Mouse (Mus musculus): ENCODE measurements around the gene Dqx1. TPM values are rescaled to one million over a fixed set of nuclear protein-coding genes. Genes with fewer than 3 reads are reported as not detected.
A peak's percentile ranks its signal among the peaks of the same experiment; 100 is the strongest.

Gene Dqx1
- polyA plus RNA-seq, 1 experiment from 2014 or later = 1.3 TPM

DNA sequence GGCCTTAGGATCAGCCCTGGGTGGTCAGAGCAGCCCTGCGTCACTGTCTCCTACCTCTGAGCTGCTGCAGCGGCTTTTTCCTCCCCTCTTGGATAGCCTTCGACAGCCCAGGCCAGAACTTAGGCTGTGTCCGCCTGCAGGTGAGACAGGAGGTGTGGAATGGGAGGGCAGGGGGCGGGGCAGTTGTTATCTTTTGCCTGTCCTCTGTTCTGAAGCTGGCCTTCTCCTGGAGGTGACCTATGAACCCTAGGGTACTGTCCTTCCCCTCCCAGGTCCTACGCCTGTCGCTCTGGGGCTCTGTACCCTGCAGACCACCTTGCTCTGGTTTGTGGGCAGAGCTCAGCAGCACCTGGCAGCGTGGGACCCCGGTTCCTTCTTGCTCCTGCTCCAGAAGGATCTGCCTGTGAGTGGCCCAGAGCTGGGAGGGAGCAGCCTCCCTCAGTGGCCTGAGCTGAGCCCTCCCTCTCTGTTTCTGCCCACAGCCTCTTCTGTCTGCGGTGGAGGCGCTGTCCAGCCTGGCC, 45.5 kb downstream of the Dqx1 start:
- Histone ChIP-seq H3K9ac (ENCODE audit: low read length) (no peak overlapping the region; the same call in 1 of the 2 replicates), H3K27me3 (ENCODE audit: control insufficient read depth, insufficient read depth, low read length) (peaks cover 2% of the 10 kb centered on the region; the same call in 1 of the 2 replicates), H3K27ac (ENCODE audit: low read depth, low read length) (no peak overlapping the region), H3K4me2 (ENCODE audit: low read depth, low read length, severe bottlenecking) (no peak overlapping the region), H3K9me3 (ENCODE audit: control insufficient read depth, low read length) (no peaks in the 10 kb centered on the region), H3K36me3 (ENCODE audit: control insufficient read depth, insufficient read depth, low read length) (no peaks in the 10 kb centered on the region), H3K4me3 (ENCODE audit: low read depth, low read length) (no peak overlapping the region), H3K4me1 (replicated peaks; ENCODE audit: control insufficient read depth, insufficient read depth, low read length) (peaks cover 14% of the 10 kb centered on the region)
- WGBS = 38% methylated on average over 11 of the region's 11 CpGs
- peak; percentile 58 for DNase-seq (ENCODE audit: low spot score)
- no peak for ATAC-seq (replicated peaks; ENCODE audit: low FRiP score)

DNA sequence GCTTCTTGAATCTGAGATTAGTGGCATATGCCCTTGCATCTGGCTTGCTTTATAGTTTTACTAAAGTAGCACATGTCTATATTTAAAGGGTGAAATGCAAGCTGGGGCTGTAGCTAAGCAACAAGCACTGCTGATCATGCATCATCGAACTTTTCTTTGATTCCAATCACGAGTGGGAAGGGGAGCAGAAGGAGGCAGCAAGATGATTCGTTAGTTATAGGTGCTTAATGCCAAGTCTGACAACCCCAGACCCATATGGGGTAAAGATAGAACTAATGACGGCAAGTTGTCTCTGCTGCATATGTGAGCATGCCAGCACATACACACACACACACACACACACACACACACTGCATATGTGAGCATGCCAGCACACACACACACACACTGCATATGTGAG, 46.5 kb downstream of the Dqx1 start:
- H3K9me3 ChIP-seq (ENCODE audit: control insufficient read depth, low read length) = no peaks in the 10 kb centered on the region
- H3K4me1 ChIP-seq (replicated peaks; ENCODE audit: control insufficient read depth, insufficient read depth, low read length) = peaks cover 19% of the 10 kb centered on the region
- H3K9ac ChIP-seq (ENCODE audit: low read length) = no peak overlapping the region
- 74% methylated on average over 4 of the region's 4 CpGs for WGBS
- no peak overlapping the region for H3K27ac ChIP-seq (ENCODE audit: low read depth, low read length)
- DNase-seq (ENCODE audit: low spot score) (no peak), ATAC-seq (replicated peaks; ENCODE audit: low FRiP score) (no peak)
- no peaks in the 10 kb centered on the region for H3K36me3 ChIP-seq (ENCODE audit: control insufficient read depth, insufficient read depth, low read length)
- H3K27me3 ChIP-seq (ENCODE audit: control insufficient read depth, insufficient read depth, low read length) = peaks cover 2% of the 10 kb centered on the region; the same call in 1 of the 2 replicates
- H3K4me2 ChIP-seq (ENCODE audit: low read depth, low read length, severe bottlenecking) = no peak overlapping the region
- no peak overlapping the region for H3K4me3 ChIP-seq (ENCODE audit: low read depth, low read length)

DNA sequence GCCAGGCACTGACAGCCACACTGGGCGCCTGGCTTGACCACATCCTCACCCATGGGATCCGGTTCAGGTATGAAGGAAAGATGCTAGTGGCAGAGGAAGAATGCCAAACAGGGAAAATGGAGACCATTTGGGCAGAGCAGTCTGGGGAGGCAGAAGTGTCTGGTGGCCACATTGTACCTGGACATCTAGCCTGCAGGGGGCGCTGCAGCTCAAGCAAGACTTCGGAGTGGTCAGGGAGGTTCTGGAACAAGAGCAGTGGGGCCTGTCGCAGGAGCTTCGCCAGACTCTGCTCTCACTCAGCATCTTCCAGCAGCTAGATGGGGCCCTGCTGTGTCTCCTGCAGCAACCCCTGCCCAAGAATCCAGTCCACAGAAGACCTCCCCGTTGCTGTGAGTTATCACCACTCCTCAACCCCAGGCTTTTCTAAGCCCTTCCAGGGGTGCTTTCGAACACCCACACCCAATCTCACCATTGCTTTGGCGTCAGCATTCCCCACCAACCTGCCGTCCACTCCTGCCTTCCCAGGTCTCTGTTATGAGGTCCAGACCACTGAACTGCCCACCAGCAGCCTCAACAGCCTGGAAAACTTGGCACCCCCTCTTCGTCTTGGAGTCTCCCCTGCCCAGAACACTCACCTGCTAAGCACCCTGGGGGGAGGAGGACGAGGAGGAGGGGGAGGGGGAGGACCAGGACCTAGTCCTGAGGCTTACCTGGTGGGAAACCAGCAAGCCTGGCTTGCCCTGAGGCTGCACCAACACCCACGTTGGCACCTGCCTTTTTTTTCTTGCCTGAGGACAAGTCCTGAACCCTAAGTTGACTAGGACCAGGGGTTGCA, 50.1 kb downstream of the Dqx1 start:
- ATAC-seq (replicated peaks; ENCODE audit: low FRiP score) = peak; percentile 66
- 34% methylated on average over 13 of the region's 13 CpGs for WGBS
- DNase-seq (ENCODE audit: low spot score) = peak; percentile 92
- no peaks in the 10 kb centered on the region for H3K36me3 ChIP-seq (ENCODE audit: control insufficient read depth, insufficient read depth, low read length)
- H3K4me3 ChIP-seq (ENCODE audit: low read depth, low read length) = peak overlapping the region; percentile 76
- H3K4me1 ChIP-seq (replicated peaks; ENCODE audit: control insufficient read depth, insufficient read depth, low read length) = peaks cover 19% of the 10 kb centered on the region
- no peak overlapping the region for H3K27ac ChIP-seq (ENCODE audit: low read depth, low read length)
- H3K9ac ChIP-seq (ENCODE audit: low read length) = peak overlapping the region; percentile 83
- H3K9me3 ChIP-seq (ENCODE audit: control insufficient read depth, low read length) = no peaks in the 10 kb centered on the region
- H3K4me2 ChIP-seq (ENCODE audit: low read depth, low read length, severe bottlenecking) = peak overlapping the region; percentile 85
- H3K27me3 ChIP-seq (ENCODE audit: control insufficient read depth, insufficient read depth, low read length) = peaks cover 2% of the 10 kb centered on the region; the same call in 1 of the 2 replicates

DNA sequence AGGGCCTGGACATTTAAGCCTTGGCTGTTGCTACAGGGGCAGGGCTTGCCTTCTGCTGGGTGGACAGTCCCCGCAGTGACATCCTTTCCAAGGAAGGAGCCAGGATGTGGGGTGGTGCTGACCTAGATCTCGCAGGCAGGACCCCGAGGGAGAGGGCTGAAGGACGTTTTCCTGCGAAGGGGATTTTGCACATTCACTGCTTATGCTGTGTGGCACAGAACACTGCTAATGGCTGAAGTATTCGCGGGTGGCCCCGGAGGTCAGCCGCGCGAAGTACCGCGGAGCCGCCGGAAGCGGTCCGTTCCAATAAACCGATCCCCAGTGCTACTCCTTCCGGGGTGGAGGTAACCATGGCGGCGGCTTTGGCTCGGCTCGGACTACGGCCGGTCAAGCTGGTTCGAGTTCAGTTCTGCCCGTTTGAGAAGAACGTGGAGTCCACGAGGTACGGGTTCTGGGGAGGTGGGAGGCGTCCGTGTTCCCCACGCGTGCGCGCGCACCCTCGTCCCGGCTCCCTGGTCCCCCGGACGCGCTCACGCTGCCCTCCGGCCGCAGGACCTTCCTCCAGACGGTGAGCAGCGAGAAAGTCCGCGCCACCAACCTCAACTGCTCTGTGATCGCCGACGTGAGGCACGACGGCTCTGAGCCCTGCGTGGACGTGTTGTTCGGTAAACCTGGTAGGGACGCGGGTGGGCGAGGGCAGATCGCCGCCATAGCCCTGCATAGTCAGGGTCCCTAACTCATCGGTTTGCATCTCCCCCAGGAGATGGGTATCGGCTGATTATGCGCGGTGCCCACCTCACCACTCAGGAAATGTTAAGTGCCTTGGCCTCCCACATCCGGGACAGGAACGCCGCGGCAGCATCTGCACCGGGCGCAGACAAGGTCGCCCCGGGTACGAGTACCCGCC, 51.4 kb downstream of the Dqx1 start, which contains the start of gene Mrpl53:
TSS of gene Mrpl53 (plus strand) at position 279 of the 907 bp plus-strand sequence.
- DNase-seq (ENCODE audit: low spot score) (peak; percentile 87), ATAC-seq (replicated peaks; ENCODE audit: low FRiP score) (peak; percentile 88)
- Histone ChIP-seq H3K27me3 (ENCODE audit: control insufficient read depth, insufficient read depth, low read length) (no peaks in the 10 kb centered on the region), H3K4me2 (ENCODE audit: low read depth, low read length, severe bottlenecking) (peak within 1 kb of the TSS; percentile 85), H3K4me3 (ENCODE audit: low read depth, low read length) (peak within 1 kb of the TSS; percentile 76), H3K27ac (ENCODE audit: low read depth, low read length) (peak within 1 kb of the TSS; percentile 70), H3K4me1 (replicated peaks; ENCODE audit: control insufficient read depth, insufficient read depth, low read length) (peaks cover 15% of the 10 kb centered on the region), H3K9me3 (ENCODE audit: control insufficient read depth, low read length) (no peaks in the 10 kb centered on the region), H3K9ac (ENCODE audit: low read length) (peak within 1 kb of the TSS; percentile 83), H3K36me3 (ENCODE audit: control insufficient read depth, insufficient read depth, low read length) (no peaks in the 10 kb centered on the region)
- WGBS = under 1% methylated on average over 76 of the region's 76 CpGs

DNA sequence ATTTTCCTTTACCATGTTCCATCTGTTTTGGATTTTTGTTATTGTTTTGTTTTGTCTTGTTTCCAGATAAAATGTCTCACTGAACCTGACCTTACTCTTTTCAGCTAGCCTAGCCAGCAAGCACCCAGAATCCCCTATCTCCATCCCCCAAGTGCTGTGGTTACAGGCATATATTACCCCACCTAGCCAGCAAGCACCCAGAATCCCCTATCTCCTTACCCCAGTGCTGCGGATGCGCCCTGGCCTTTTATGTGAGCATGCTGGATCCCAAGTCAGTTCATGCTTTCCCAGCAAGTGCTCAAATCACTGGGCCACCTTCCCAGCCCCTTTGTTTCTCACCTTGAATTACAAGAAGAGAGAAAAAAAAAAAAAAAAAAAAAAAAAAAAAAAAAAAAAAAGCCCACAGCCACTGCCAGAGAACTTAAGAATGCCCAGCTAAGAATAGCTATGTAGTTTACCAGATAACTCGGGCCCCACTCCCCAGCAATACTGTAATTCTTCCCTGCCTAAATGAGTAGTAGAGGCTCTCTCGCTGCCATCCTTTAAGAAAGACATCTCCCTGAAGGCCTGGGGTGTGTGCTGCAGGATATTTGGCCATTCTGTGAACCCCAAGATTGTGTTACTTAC, 54.0 kb downstream of the Dqx1 start:
- no peaks in the 10 kb centered on the region for H3K27me3 ChIP-seq (ENCODE audit: control insufficient read depth, insufficient read depth, low read length)
- 90% methylated on average over 4 of the region's 4 CpGs for WGBS
- no peak overlapping the region for H3K4me3 ChIP-seq (ENCODE audit: low read depth, low read length)
- ATAC-seq (replicated peaks; ENCODE audit: low FRiP score) (no peak), DNase-seq (ENCODE audit: low spot score) (no peak)
- H3K36me3 ChIP-seq (ENCODE audit: control insufficient read depth, insufficient read depth, low read length) = no peaks in the 10 kb centered on the region
- H3K4me1 ChIP-seq (replicated peaks; ENCODE audit: control insufficient read depth, insufficient read depth, low read length) = peaks cover 20% of the 10 kb centered on the region
- H3K9ac ChIP-seq (ENCODE audit: low read length) = no peak overlapping the region
- no peak overlapping the region for H3K27ac ChIP-seq (ENCODE audit: low read depth, low read length)
- no peak overlapping the region for H3K4me2 ChIP-seq (ENCODE audit: low read depth, low read length, severe bottlenecking)
- no peaks in the 10 kb centered on the region for H3K9me3 ChIP-seq (ENCODE audit: control insufficient read depth, low read length)

DNA sequence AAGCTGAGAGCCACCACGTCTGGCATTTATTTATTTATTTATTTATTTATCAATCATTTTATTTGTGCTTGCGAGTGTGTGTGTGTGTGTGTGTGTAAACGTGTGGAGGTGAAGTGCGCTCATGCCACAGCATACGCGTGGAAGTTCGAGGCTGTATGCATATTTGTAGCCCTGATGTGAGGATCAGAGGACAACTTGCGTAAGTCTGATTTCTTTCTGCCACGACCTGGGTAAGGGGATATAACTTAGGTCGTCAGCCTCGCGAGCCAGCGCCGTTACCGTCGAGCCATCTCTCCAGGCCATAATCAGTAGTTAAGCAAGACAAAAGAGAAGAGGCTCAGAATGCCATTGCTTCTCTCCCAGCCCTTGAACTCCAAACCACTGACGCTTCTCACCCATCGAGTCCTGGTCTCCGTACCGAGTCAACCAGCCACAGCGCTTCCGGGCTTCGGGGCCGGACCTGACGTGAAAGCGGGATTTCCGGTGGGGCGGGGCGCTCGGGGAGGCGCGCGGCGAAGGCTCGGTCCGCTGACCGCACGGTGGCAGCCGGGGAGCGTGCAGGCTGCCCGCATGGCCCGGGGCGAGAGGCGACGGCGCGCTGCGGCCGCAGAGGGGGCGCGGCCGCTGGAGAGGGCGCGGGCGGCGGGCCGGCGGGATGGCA, 57.5 kb downstream of the Dqx1 start, which contains the start of gene Mogs:
TSS of gene Mogs (plus strand) at position 486 of the 661 bp plus-strand sequence.
- Histone ChIP-seq H3K36me3 (ENCODE audit: control insufficient read depth, insufficient read depth, low read length) (no peaks in the 10 kb centered on the region; the same call in none of the 2 replicates), H3K9ac (ENCODE audit: low read length) (peak within 1 kb of the TSS; percentile 85), H3K27me3 (ENCODE audit: control insufficient read depth, insufficient read depth, low read length) (no peaks in the 10 kb centered on the region), H3K4me1 (replicated peaks; ENCODE audit: control insufficient read depth, insufficient read depth, low read length) (peaks cover 10% of the 10 kb centered on the region; the same call in 1 of the 2 replicates), H3K27ac (ENCODE audit: low read depth, low read length) (peak within 1 kb of the TSS; percentile 44), H3K4me2 (ENCODE audit: low read depth, low read length, severe bottlenecking) (peak within 1 kb of the TSS; percentile 96), H3K4me3 (ENCODE audit: low read depth, low read length) (peak within 1 kb of the TSS; percentile 87), H3K9me3 (ENCODE audit: control insufficient read depth, low read length) (no peaks in the 10 kb centered on the region)
- WGBS = 1% methylated on average over 56 of the region's 58 CpGs
- peak; percentile 89 for ATAC-seq (replicated peaks; ENCODE audit: low FRiP score)
- peak; percentile 95 for DNase-seq (ENCODE audit: low spot score)

DNA sequence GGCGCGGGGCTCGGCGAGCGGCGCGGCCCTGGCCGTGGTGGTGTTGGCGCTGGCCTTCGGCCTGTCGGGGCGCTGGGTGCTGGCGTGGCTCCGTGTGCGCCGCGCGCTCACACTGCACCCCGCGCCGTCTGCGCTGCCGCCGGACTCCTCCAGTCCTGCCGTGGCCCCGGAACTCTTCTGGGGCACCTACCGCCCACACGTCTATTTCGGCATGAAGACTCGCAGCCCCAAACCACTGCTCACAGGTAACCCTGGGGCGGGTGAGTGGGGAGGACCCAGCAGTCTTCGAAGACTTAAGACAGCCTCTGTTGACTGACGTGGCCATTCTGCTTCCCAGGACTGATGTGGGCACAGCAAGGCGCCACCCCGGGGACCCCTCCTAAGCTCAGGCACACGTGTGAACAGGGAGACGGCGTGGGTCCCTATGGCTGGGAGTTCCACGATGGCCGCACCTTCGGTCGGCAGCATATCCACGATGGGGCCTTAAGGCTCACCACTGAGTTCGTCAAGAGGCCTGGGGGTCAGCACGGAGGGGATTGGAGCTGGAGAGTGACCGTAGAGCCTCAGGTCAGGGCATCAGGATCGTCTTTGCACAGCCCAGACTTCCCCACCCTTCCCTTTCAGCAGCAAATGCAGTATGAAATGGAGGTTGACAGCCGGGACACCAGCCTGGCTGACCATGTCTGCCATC, 58.2 kb downstream of the Dqx1 start:
- H3K4me1 ChIP-seq (replicated peaks; ENCODE audit: control insufficient read depth, insufficient read depth, low read length) = peaks cover 11% of the 10 kb centered on the region; the same call in 1 of the 2 replicates
- H3K9me3 ChIP-seq (ENCODE audit: control insufficient read depth, low read length) = no peaks in the 10 kb centered on the region
- H3K27me3 ChIP-seq (ENCODE audit: control insufficient read depth, insufficient read depth, low read length) = no peaks in the 10 kb centered on the region
- H3K36me3 ChIP-seq (ENCODE audit: control insufficient read depth, insufficient read depth, low read length) = no peaks in the 10 kb centered on the region; the same call in none of the 2 replicates
- DNase-seq (ENCODE audit: low spot score) (peak; percentile 56), ATAC-seq (replicated peaks; ENCODE audit: low FRiP score) (no peak; the same call in 1 of the 2 replicates)
- peak overlapping the region; percentile 44 for H3K27ac ChIP-seq (ENCODE audit: low read depth, low read length)
- peak overlapping the region; percentile 87 for H3K4me3 ChIP-seq (ENCODE audit: low read depth, low read length)
- peak overlapping the region; percentile 96 for H3K4me2 ChIP-seq (ENCODE audit: low read depth, low read length, severe bottlenecking)
- H3K9ac ChIP-seq (ENCODE audit: low read length) = peak overlapping the region; percentile 85
- 2% methylated on average over 44 of the region's 48 CpGs for WGBS
